Mouse (Mus musculus) heart, embryonic 16.5 days (tissue): ENCODE measurements at regions not wholly inside any gene's neighbourhood (a gene's known extent, or its start where the extent isn't known, plus 50 kb on each side); places are given as distances from the start of the nearest gene placed in this dataset.

Source experiments
- ATAC-seq: fragments of 200-750 bp; cut with Nextera tagmentation; replicated peaks from 2 replicates; pipeline ENCODE4 v1.8.0; 2017; ENCODE audit warnings: moderate number of reproducible peaks; ENCODE audit not compliant: insufficient read depth, low FRiP score; ENCODE audit errors: extremely low read depth
- H3K27ac ChIP-seq: fragments of 300-500 bp; sonication (generic); 2 replicates; pipeline ENCODE4 v1.5.1; 2014; ENCODE audit warnings: mild to moderate bottlenecking, low read length, control low read depth, moderate library complexity
- H3K27me3 ChIP-seq: fragments of 300-500 bp; sonication (generic); 2 replicates; pipeline ENCODE4 v1.6.1; 2014; ENCODE audit warnings: low read length, mixed read lengths; ENCODE audit not compliant: control insufficient read depth, insufficient read depth
- H3K36me3 ChIP-seq: fragments of 300-500 bp; sonication (generic); 2 replicates; pipeline ENCODE4 v1.6.1; 2014; ENCODE audit not compliant: control insufficient read depth, insufficient read depth
- H3K4me1 ChIP-seq: fragments of 300-500 bp; sonication (generic); 2 replicates; pipeline ENCODE4 v1.6.1; 2014; ENCODE audit warnings: low read length, mixed read lengths; ENCODE audit not compliant: control insufficient read depth, insufficient read depth
- H3K4me2 ChIP-seq: fragments of 300-500 bp; sonication (generic); 2 replicates; pipeline ENCODE4 v1.6.1; 2014; ENCODE audit warnings: low read depth, mild to moderate bottlenecking, control low read depth, low read length
- H3K4me3 ChIP-seq: fragments of 300-500 bp; sonication (generic); 2 replicates; pipeline ENCODE4 v1.5.1; 2014; ENCODE audit warnings: mild to moderate bottlenecking, control low read depth, low read length
- H3K9ac ChIP-seq: fragments of 300-500 bp; sonication (generic); 2 replicates; pipeline ENCODE4 v1.6.1; 2014; ENCODE audit warnings: low read length, control low read depth
- H3K9me3 ChIP-seq: fragments of 300-500 bp; sonication (generic); replicated peaks from 2 replicates; pipeline ENCODE4 v1.6.1; 2016; ENCODE audit warnings: low read length; ENCODE audit not compliant: control insufficient read depth
- WGBS: fragments of 180-500 bp; shearing (Covaris S2); extraction: QIAGEN DNeasy Blood & Tissue Kit; methylation state at CpG from one replicate; pipeline ENCODE4 v1.1.7; 2014; 5-methylcytosine and 5-hydroxymethylcytosine counted together

DNA sequence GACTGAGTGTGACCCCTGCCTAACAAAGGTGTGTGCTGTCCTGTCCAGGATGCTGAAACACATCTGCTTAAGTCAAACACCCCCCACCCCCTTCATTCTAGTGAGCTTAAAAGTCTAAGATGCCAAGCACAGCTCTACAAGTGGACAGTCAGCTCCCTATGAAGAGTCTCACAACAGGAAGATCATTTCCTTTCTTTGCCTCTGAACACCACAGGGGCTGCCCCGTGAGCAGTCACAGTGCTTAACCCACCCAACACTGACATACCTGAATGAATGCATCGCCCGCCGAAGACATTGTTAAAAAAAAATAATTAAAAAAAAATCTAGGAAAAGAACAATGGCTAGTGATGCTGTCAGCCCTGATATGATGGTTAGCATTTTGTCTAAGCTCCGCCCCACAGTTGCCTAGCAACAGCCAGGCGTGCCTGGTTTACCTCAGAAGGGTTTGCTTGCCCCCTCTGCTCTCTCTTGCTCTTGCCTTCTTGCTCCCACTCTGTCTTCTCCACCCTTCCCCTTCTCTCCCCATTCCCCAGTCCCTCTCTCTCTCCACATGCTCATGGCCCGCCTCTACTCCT lies 187.7 kb downstream of the Ly86 start:
- H3K4me3 ChIP-seq = no peak overlapping the region
- H3K4me1 ChIP-seq = peaks cover 9% of the 10 kb centered on the region; the same call in 1 of the 2 replicates
- H3K9me3 ChIP-seq = no peaks in the 10 kb centered on the region
- H3K36me3 ChIP-seq = no peaks in the 10 kb centered on the region
- H3K4me2 ChIP-seq = no peak overlapping the region
- H3K27me3 ChIP-seq = no peaks in the 10 kb centered on the region
- no peak overlapping the region for H3K9ac ChIP-seq
- ATAC-seq = no peak
- 71% methylated on average over 7 of the region's 7 CpGs for WGBS
- no peak overlapping the region for H3K27ac ChIP-seq

DNA sequence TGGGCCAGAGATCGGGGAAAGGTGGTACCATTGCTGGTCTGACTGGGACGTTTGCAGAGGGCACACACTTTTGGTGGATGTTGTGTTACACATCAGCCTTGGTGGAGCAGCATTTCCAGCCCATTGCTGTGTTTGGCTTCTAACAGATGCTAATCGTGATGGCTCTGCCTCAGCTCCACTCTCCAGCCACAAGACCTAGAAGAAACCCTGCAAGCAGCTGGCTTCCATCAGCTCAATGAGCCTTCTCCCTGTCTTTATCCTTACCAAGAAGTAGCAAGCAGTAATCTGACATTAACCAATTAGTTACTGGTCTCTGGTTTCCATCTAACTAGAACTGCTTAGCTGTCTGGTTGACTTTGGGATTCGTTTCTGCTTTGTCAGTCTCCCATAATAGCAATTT lies 188.8 kb downstream of the Ly86 start:
- no peak overlapping the region for H3K4me3 ChIP-seq
- WGBS = 74% methylated on average over 4 of the region's 4 CpGs
- no peak overlapping the region for H3K9ac ChIP-seq
- no peak for ATAC-seq
- H3K9me3 ChIP-seq = no peaks in the 10 kb centered on the region
- no peak overlapping the region for H3K27ac ChIP-seq
- H3K4me1 ChIP-seq = peaks cover 9% of the 10 kb centered on the region; the same call in 1 of the 2 replicates
- H3K27me3 ChIP-seq = no peaks in the 10 kb centered on the region
- no peak overlapping the region for H3K4me2 ChIP-seq
- H3K36me3 ChIP-seq = no peaks in the 10 kb centered on the region

DNA sequence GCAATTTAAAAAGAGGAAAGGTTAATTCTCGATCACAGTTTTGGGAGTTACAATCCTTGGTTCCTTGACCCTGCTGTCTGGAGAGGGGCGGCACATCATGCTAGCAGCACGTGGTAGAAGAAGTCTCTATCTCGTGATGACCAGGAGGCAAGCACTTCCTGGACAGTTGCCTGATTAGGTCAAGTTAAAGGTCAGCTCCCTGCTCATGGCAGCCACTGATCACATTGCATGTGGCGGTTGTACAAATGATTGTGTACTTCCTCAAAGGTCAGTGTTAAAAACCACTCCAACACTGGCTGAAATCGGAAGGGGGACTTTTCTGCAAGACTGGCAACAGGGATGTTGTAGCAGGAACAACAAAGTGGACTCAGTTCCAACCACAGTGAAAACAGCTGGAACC lies 192.3 kb downstream of the Ly86 start:
- no peak for ATAC-seq
- Histone ChIP-seq H3K27me3 (no peaks in the 10 kb centered on the region), H3K27ac (peak overlapping the region; percentile 58), H3K9ac (no peak overlapping the region), H3K4me1 (peaks cover 8% of the 10 kb centered on the region), H3K36me3 (no peaks in the 10 kb centered on the region), H3K4me3 (no peak overlapping the region), H3K9me3 (no peaks in the 10 kb centered on the region), H3K4me2 (no peak overlapping the region)
- WGBS = 62% methylated on average over 6 of the region's 6 CpGs

DNA sequence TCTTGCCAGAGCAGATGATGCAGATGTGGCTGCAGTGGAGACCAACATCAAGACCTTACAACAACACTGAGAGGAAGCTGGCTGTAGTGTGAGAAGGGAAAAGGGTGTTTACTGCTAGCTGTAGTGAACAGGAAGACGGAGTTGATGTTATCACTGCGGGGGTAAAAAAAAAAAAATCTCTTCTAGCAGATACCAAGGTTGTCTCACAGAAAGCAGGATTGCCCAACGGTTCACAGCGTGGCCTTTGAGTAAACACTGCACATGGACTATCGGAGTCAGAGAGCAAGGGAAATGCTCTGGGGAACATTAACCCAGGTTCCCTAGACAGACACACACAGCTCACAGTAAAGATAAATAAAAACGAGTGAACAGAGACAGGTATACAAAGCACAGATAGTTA lies 192.8 kb downstream of the Ly86 start:
- peak; percentile 21; the same call in 1 of the 2 replicates for ATAC-seq
- peak overlapping the region; percentile 62 for H3K27ac ChIP-seq
- WGBS = 48% methylated on average over 6 of the region's 6 CpGs

DNA sequence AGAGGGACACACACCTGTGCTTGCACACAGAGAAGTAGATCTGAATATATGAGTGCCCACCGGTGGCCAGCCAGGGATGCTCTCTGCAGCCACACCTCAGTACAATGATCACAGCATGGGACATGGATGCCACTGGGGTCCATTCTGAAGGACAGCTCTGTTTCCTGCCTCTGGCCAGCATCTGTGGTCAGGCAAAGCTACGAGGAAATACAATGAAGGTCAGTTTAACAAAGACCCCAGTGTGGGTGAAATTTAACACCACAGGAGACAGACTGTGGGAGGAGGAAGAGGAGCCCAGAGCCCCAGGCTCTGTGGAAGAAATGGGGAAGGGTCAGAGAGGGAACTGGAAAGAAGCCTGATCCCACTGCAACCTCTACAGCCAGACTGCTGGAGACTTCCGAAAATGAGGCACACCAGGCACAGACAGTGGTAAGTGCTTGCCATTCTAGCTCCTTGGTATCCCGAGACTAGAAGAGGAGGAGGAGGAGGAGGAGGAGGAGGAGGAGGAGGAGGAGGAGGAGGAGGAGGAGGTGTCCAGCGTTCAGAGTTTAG lies 196.0 kb downstream of the Ly86 start:
- Histone ChIP-seq H3K4me1 (peaks cover 6% of the 10 kb centered on the region), H3K4me2 (no peak overlapping the region), H3K27me3 (no peaks in the 10 kb centered on the region), H3K9ac (no peak overlapping the region), H3K9me3 (no peaks in the 10 kb centered on the region), H3K36me3 (no peaks in the 10 kb centered on the region), H3K27ac (no peak overlapping the region), H3K4me3 (no peak overlapping the region)
- ATAC-seq = no peak
- 30% methylated on average over 4 of the region's 5 CpGs for WGBS

More for the DNA sequence above, 192.8 kb downstream of the Ly86 start:
- no peak overlapping the region for H3K4me3 ChIP-seq
- H3K4me2 ChIP-seq = no peak overlapping the region
- H3K9ac ChIP-seq = no peak overlapping the region
- no peaks in the 10 kb centered on the region for H3K9me3 ChIP-seq
- H3K27me3 ChIP-seq = no peaks in the 10 kb centered on the region
- no peaks in the 10 kb centered on the region for H3K36me3 ChIP-seq
- H3K4me1 ChIP-seq = peaks cover 6% of the 10 kb centered on the region

DNA sequence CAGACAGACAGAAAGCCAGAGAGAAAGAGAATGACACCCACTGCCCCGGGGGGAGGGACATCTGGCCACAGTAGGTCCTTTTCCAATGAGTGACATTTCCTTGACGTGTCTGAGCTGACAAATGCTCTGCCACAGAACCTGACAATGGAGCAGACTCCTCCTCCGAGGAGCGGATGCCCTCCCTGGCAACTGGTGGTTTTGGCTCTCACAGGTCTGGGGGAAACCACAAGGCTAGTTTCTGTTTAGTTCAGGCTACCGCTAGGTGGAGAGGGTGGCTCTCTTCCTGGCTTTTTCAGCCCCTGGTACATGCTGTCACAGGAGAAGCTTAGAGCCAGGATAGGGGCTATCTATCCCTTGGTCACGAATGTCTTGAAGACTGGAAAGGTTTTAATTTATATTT lies 196.7 kb downstream of the Ly86 start:
- WGBS = 8% methylated on average over 6 of the region's 6 CpGs
- Histone ChIP-seq H3K4me3 (peak overlapping the region; percentile 8; the same call in 1 of the 2 replicates), H3K36me3 (no peaks in the 10 kb centered on the region), H3K9me3 (no peaks in the 10 kb centered on the region), H3K9ac (peak overlapping the region; percentile 47; the same call in 1 of the 2 replicates), H3K27me3 (no peaks in the 10 kb centered on the region), H3K4me1 (peaks cover 6% of the 10 kb centered on the region), H3K27ac (no peak overlapping the region), H3K4me2 (peak overlapping the region; percentile 39; the same call in 1 of the 2 replicates)
- ATAC-seq = peak; percentile 54

DNA sequence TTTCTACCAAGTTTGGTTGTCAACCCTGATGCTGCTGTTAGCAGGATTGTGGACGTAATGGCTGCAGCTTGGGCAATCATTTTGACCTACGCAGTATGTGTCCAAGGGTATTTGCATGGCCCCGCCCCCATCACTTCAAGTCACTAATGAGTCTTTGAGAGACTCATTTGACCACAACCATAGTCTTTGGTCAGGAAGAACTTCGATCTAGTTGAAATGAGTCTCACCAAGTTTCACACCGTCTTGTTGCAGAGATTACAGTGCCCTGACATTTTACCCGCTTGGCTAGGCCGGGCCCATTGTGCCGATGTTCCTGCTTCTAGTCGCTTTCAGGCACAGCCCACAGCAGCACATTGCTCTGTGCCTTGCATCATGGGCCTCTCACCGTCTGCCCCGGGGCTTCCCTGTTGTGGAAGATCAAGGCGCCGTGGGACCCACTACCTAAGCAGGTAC lies 197.8 kb downstream of the Ly86 start:
- H3K4me2 ChIP-seq = no peak overlapping the region
- peaks cover 6% of the 10 kb centered on the region for H3K4me1 ChIP-seq
- no peak overlapping the region for H3K27ac ChIP-seq
- 90% methylated on average over 13 of the region's 13 CpGs for WGBS
- no peak overlapping the region for H3K4me3 ChIP-seq
- H3K9ac ChIP-seq = no peak overlapping the region
- H3K36me3 ChIP-seq = no peaks in the 10 kb centered on the region
- H3K27me3 ChIP-seq = no peaks in the 10 kb centered on the region
- no peak for ATAC-seq
- no peaks in the 10 kb centered on the region for H3K9me3 ChIP-seq

DNA sequence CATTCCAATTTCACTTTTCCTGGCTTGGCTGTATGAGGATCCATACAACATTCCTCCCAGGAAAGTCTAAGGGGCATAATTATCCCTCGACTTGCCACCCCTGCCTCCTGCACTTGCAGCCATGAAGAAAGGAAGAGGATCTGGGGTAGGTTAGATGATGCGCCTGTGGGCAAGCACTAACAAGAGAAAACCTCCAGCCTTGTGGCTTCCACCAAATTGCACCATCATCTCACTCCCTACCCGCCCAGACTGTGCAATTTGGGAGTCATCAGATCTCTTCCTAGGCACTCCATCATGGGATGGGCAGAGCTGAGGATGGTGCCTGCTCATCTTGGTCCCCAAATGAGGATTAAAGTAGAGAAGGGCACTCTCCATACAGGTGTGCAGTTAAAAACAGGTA lies 198.8 kb downstream of the Ly86 start:
- H3K27ac ChIP-seq = no peak overlapping the region
- no peaks in the 10 kb centered on the region for H3K9me3 ChIP-seq
- H3K4me3 ChIP-seq = no peak overlapping the region
- no peaks in the 10 kb centered on the region for H3K36me3 ChIP-seq
- peaks cover 11% of the 10 kb centered on the region for H3K4me1 ChIP-seq
- H3K4me2 ChIP-seq = no peak overlapping the region
- no peak for ATAC-seq
- WGBS = 85% methylated on average over 3 of the region's 3 CpGs
- no peak overlapping the region for H3K9ac ChIP-seq
- no peaks in the 10 kb centered on the region for H3K27me3 ChIP-seq

DNA sequence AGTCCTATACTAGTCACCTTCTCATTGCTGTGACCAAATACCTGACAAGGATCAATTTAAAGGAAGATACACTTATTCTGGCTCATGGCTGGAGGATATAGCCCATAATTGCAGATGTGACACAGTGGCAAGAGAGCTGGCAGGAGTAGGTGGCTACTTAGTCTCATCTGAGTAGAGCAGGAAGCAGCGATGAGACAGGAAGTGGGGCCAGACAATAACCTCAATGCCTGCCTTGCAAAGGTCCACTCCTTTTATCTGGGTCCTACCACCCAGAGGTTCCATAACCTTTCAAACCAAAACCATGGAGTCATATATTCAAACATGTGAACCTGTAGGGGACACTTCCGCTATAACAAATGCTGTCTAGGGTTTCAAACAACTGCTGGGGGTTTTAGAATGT lies 199.7 kb downstream of the Ly86 start:
- peaks cover 11% of the 10 kb centered on the region for H3K4me1 ChIP-seq
- H3K36me3 ChIP-seq = no peaks in the 10 kb centered on the region
- no peaks in the 10 kb centered on the region for H3K9me3 ChIP-seq
- WGBS = 80% methylated on average over 2 of the region's 2 CpGs
- no peaks in the 10 kb centered on the region for H3K27me3 ChIP-seq
- no peak for ATAC-seq
- no peak overlapping the region for H3K4me3 ChIP-seq
- no peak overlapping the region for H3K9ac ChIP-seq
- no peak overlapping the region for H3K27ac ChIP-seq
- no peak overlapping the region for H3K4me2 ChIP-seq
